Mouse (Mus musculus): Measurements from ENCODE around the gene Gan. TPM values are rescaled to one million over a fixed set of nuclear protein-coding genes. Genes with fewer than 3 reads are reported as not detected.

Gan gene
- total RNA-seq, 4 experiments from 2014 or later, result 17.0 to 18.2 (median 17.5) TPM

- DNase-seq (ENCODE audit: low spot score in 2 of 2), result no peak
Measured at GRCm38 (mm10) chr8:117253390-117254269, 95.7 kb downstream of the Gan start.

- DNase-seq (ENCODE audit: low spot score in 2 of 2), result no peak
Measured at GRCm38 (mm10) chr8:117254496-117254895, 96.6 kb downstream of the Gan start.

GRCm38 (mm10) chr8:117256292-117256938, 98.5 kb downstream of the Gan start:
- DNase-seq (ENCODE audit: low spot score in 2 of 2), result peak; percentile 87 to 93

GRCm38 (mm10) chr8:117257029-117257820, 99.3 kb downstream of the Gan start, which contains the start of gene Cmip:
Cmip (plus strand) TSS chr8:117257064.
- DNase-seq (ENCODE audit: low spot score in 2 of 2), result peak in 1 of 2 experiments; percentile 38

- DNase-seq (ENCODE audit: low spot score in 2 of 2), result no peak
Measured at GRCm38 (mm10) chr8:117257821-117258575, 100.1 kb downstream of the Gan start.

- DNase-seq (ENCODE audit: low spot score in 2 of 2), result no peak
Measured at GRCm38 (mm10) chr8:117258576-117259040, 100.7 kb downstream of the Gan start.

GRCm38 (mm10) chr8:117259431-117260001, 101.6 kb downstream of the Gan start:
- DNase-seq (ENCODE audit: low spot score in 2 of 2), result peak in 1 of 2 experiments; percentile 45

- DNase-seq (ENCODE audit: low spot score in 2 of 2), result no peak
Measured at GRCm38 (mm10) chr8:117260234-117260929, 102.4 kb downstream of the Gan start.

GRCm38 (mm10) chr8:117260930-117261475, 103.1 kb downstream of the Gan start:
- DNase-seq (ENCODE audit: low spot score in 2 of 2), result no peak

GRCm38 (mm10) chr8:117261702-117262101, 103.8 kb downstream of the Gan start:
- no peak for DNase-seq (ENCODE audit: low spot score in 2 of 2)

GRCm38 (mm10) chr8:117262685-117263084, 104.8 kb downstream of the Gan start:
- no peak for DNase-seq (ENCODE audit: low spot score in 2 of 2)

GRCm38 (mm10) chr8:117263442-117263841, 105.5 kb downstream of the Gan start:
- no peak for DNase-seq (ENCODE audit: low spot score in 2 of 2)

GRCm38 (mm10) chr8:117265079-117265478, 107.1 kb downstream of the Gan start:
- no peak for DNase-seq (ENCODE audit: low spot score in 2 of 2)

Other genes starting within 250 kb of the Gan start
- 10 to 100 TPM; 12.9 to 18.6 (median 16.0) TPM for gene Cmc2, start 236.7 kb upstream of the Gan start, total RNA-seq (2022)
- gene Cenpn, start 236.4 kb upstream of the Gan start, total RNA-seq (2022), result 1 to 10 TPM; 1.7 to 3.6 (median 2.7) TPM
- 10 to 100 TPM; 66.7 to 75.1 (median 71.3) TPM for gene Atmin, start 214.7 kb upstream of the Gan start, total RNA-seq (2022)
- gene 1700030J22Rik, start 179.2 kb upstream of the Gan start, total RNA-seq (2022), result 10 to 100 TPM; 10.7 to 11.9 (median 11.3) TPM
- gene Gcsh, start 164.6 kb upstream of the Gan start, total RNA-seq (2022), result 10 to 100 TPM; 40.5 to 44.8 (median 42.6) TPM
- gene Pkd1l2, start 75.7 kb upstream of the Gan start, total RNA-seq (2022), result under 1 TPM; 0.07 to 0.23 (median 0.09) TPM
- not detected for gene Bco1, start 62.3 kb upstream of the Gan start, total RNA-seq (2022)
- gene Cmip, start 98.9 kb downstream of the Gan start, total RNA-seq (2022), result 100 to 1,000 TPM; 268 to 292 (median 275) TPM

Data from left cerebral cortex, adult 8-10 months (tissue).